ENCODE assay signal across 11 mouse cellular contexts in genomic region chr7:126690737-126691136, GRCm38 (mm10).
"Had no signal": no experiment of that assay in that cellular context is flagged by ENCODE, and none has a peak within 500 bp of the region (broad histone marks: within the 10 kb centered on the region; RNA-seq: fewer than 3 reads in every experiment).

No protein-coding gene starts in this region.

- H3K27me3 ChIP-seq: liver, embryonic 15.5 days; lung, embryonic 15.5 days; megakaryocyte, embryonic 14.5 days; midbrain, embryonic 15.5 days; neural tube, embryonic 12.5 days had no signal

- H3K4me3 ChIP-seq: left cerebral cortex, adult 2 months; limb, embryonic 10.5 days; liver, embryonic 15.5 days; lung, embryonic 15.5 days; megakaryocyte, embryonic 14.5 days; midbrain, embryonic 15.5 days; neural tube, embryonic 12.5 days had no signal

- H3K9ac ChIP-seq: liver, embryonic 15.5 days; lung, embryonic 15.5 days; midbrain, embryonic 15.5 days; neural tube, embryonic 12.5 days had no signal

- H3K27ac ChIP-seq: left cerebral cortex, adult 2 months; limb, embryonic 10.5 days; lung, embryonic 15.5 days; macrophage; midbrain, embryonic 15.5 days; neural tube, embryonic 12.5 days; stomach, postnatal 0 days had no signal

- DNase-seq: lung, postnatal 14 days; thymus, postnatal 4 days had no signal
